Mouse (Mus musculus) megakaryocyte, embryonic 14.5 days (primary cell): ENCODE results near the gene Hist1h2bj. TPM values are rescaled to one million over a fixed set of nuclear protein-coding genes. Genes with fewer than 3 reads are reported as not detected.
"Not testable (repeated sequence)": the region's sequence is repeated elsewhere in the genome, so short reads cannot be mapped to it uniquely, and the experiment has no call there.

Experiments
- H3K27me3 ChIP-seq: replicated peaks from 2 replicates; pipeline ENCODE3; 2012; ENCODE audit warnings: inconsistent platforms
- H3K36me3 ChIP-seq: replicated peaks from 2 replicates; pipeline ENCODE3; 2012; ENCODE audit warnings: low read length, inconsistent platforms, mixed read lengths
- H3K4me1 ChIP-seq: 2 replicates; pipeline ENCODE4 v1.6.1; 2012; ENCODE audit warnings: inconsistent platforms
- H3K4me3 ChIP-seq: replicated peaks from 2 replicates; pipeline ENCODE3; 2012; ENCODE audit warnings: moderate library complexity, mild to moderate bottlenecking, inconsistent platforms
- H3K9me3 ChIP-seq: 2 replicates; pipeline ENCODE4 v1.6.1; 2012; ENCODE audit warnings: inconsistent platforms
- FLI1 ChIP-seq: IDR thresholded peaks from 2 replicates; pipeline ENCODE4 v1.6.1; 2012; ENCODE audit warnings: low read length, inconsistent platforms, mixed read lengths
- GATA1 ChIP-seq: IDR thresholded peaks from 3 replicates; pipeline ENCODE4 v1.6.1; 2012; ENCODE audit warnings: mixed read lengths, low read length, inconsistent platforms, borderline replicate concordance
- polyA plus RNA-seq: library from polyadenylated mRNA; stranded (reverse); fragments of >175 nt; gene quantifications from 2 replicates; pipeline ENCODE4 v1.2.3, GENCODE M21; 2012; ENCODE audit warnings: low replicate concordance; ENCODE audit not compliant: insufficient read depth

The Hist1h2bj gene
- polyA plus RNA-seq, 1 experiment, result 27.3 TPM

GRCm38 (mm10) chr13:22029928-22030327 is 13.1 kb upstream of the Hist1h2bj start:
- H3K27me3 ChIP-seq, result no peaks in the 10 kb centered on the region
- no peaks in the 10 kb centered on the region for H3K9me3 ChIP-seq
- no peak for TF ChIP-seq FLI1
- TF ChIP-seq GATA1, result no peak
- H3K4me3 ChIP-seq, result no peak overlapping the region
- H3K36me3 ChIP-seq, result no peaks in the 10 kb centered on the region
- H3K4me1 ChIP-seq, result peaks cover 56% of the 10 kb centered on the region

- H3K4me1 ChIP-seq, result peaks cover 57% of the 10 kb centered on the region
- TF ChIP-seq FLI1 (no peak), GATA1 (no peak)
- H3K4me3 ChIP-seq, result no peak overlapping the region
- no peaks in the 10 kb centered on the region for H3K27me3 ChIP-seq
- no peaks in the 10 kb centered on the region for H3K9me3 ChIP-seq
- no peaks in the 10 kb centered on the region for H3K36me3 ChIP-seq
Measured at GRCm38 (mm10) chr13:22030493-22030892, 12.5 kb upstream of the Hist1h2bj start.

GRCm38 (mm10) chr13:22033741-22034442 is 9.1 kb upstream of the Hist1h2bj start:
- peak overlapping the region; percentile 18 for H3K4me3 ChIP-seq
- no peaks in the 10 kb centered on the region for H3K27me3 ChIP-seq
- H3K36me3 ChIP-seq, result no peaks in the 10 kb centered on the region

GRCm38 (mm10) chr13:22034443-22035266 is 8.4 kb upstream of the Hist1h2bj start:
- TF ChIP-seq FLI1, result no peak
- Histone ChIP-seq H3K4me1 (peaks cover 60% of the 10 kb centered on the region), H3K4me3 (peak overlapping the region; percentile 87)

More at GRCm38 (mm10) chr13:22033741-22034442, 9.1 kb upstream of the Hist1h2bj start:
- TF ChIP-seq GATA1 (no peak), FLI1 (no peak)
- H3K9me3 ChIP-seq, result no peaks in the 10 kb centered on the region
- peaks cover 65% of the 10 kb centered on the region for H3K4me1 ChIP-seq

GRCm38 (mm10) chr13:22035267-22036148 is 7.5 kb upstream of the Hist1h2bj start, which contains the start of the genes Hist1h2ah and Hist1h2bk:
TSS of gene Hist1h2ah (minus strand) at chr13:22035568.
TSS of gene Hist1h2bk (plus strand) at chr13:22035870.
- TF ChIP-seq FLI1, result peak; percentile 67; the same call in 1 of the 2 replicates
- H3K36me3 ChIP-seq, H3K27me3 ChIP-seq, H3K9me3 ChIP-seq: not testable (repeated sequence)
- peaks cover 64% of the 10 kb centered on the region for H3K4me1 ChIP-seq
- H3K4me3 ChIP-seq, result peak within 1 kb of the TSS; percentile 90

More at GRCm38 (mm10) chr13:22034443-22035266, 8.4 kb upstream of the Hist1h2bj start:
- no peaks in the 10 kb centered on the region for H3K36me3 ChIP-seq
- no peaks in the 10 kb centered on the region for H3K9me3 ChIP-seq
- no peaks in the 10 kb centered on the region for H3K27me3 ChIP-seq

GRCm38 (mm10) chr13:22036149-22036956 is 6.7 kb upstream of the Hist1h2bj start:
- no peaks in the 10 kb centered on the region for H3K9me3 ChIP-seq
- H3K4me1 ChIP-seq, result peaks cover 64% of the 10 kb centered on the region
- peak overlapping the region; percentile 89 for H3K4me3 ChIP-seq
- H3K27me3 ChIP-seq, result no peaks in the 10 kb centered on the region
- TF ChIP-seq GATA1, result no peak
- TF ChIP-seq FLI1, result no peak
- H3K36me3 ChIP-seq, result no peaks in the 10 kb centered on the region

- no peak for TF ChIP-seq FLI1
- no peak for TF ChIP-seq GATA1
Measured at GRCm38 (mm10) chr13:22036986-22037385, 6.0 kb upstream of the Hist1h2bj start.

GRCm38 (mm10) chr13:22037415-22037814 is 5.6 kb upstream of the Hist1h2bj start:
- Histone ChIP-seq H3K4me3 (peak overlapping the region; percentile 28), H3K36me3 (no peaks in the 10 kb centered on the region), H3K27me3 (no peaks in the 10 kb centered on the region), H3K4me1 (peaks cover 69% of the 10 kb centered on the region), H3K9me3 (no peaks in the 10 kb centered on the region)
- no peak for TF ChIP-seq GATA1
- TF ChIP-seq FLI1, result no peak

More at GRCm38 (mm10) chr13:22036986-22037385, 6.0 kb upstream of the Hist1h2bj start:
- Histone ChIP-seq H3K27me3 (no peaks in the 10 kb centered on the region), H3K36me3 (no peaks in the 10 kb centered on the region), H3K9me3 (no peaks in the 10 kb centered on the region), H3K4me3 (peak overlapping the region; percentile 89), H3K4me1 (peaks cover 65% of the 10 kb centered on the region)

- H3K4me3 ChIP-seq, result peak overlapping the region; percentile 90
- no peaks in the 10 kb centered on the region for H3K9me3 ChIP-seq
- H3K36me3 ChIP-seq, result no peaks in the 10 kb centered on the region
- peaks cover 67% of the 10 kb centered on the region for H3K4me1 ChIP-seq
- TF ChIP-seq FLI1 (no peak), GATA1 (no peak)
- no peaks in the 10 kb centered on the region for H3K27me3 ChIP-seq
Measured at GRCm38 (mm10) chr13:22039364-22039763, 3.6 kb upstream of the Hist1h2bj start.
